Mouse (Mus musculus) thymus, adult 2 months (tissue): ENCODE results near the gene Kcnq5. TPM values are rescaled to one million over a fixed set of nuclear protein-coding genes. Genes with fewer than 3 reads are reported as not detected.
"Not testable (repeated sequence)": the region's sequence is repeated elsewhere in the genome, so short reads cannot be mapped to it uniquely, and the experiment has no call there.

Experiments
- DNase-seq: peaks from one replicate; pipeline ENCODE4 v3.0.0; 2021
- H3K27ac ChIP-seq: fragments of 200-500 bp; 2 replicates; pipeline ENCODE4 v1.5.1; 2012; ENCODE audit warnings: low read length, control low read depth; ENCODE audit not compliant: control insufficient read depth, insufficient read depth
- H3K27me3 ChIP-seq: fragments of 200-500 bp; 2 replicates; pipeline ENCODE4 v1.6.1; 2012; ENCODE audit warnings: mild to moderate bottlenecking, low read length, moderate library complexity, mixed read lengths; ENCODE audit not compliant: control insufficient read depth, insufficient read depth
- H3K36me3 ChIP-seq: fragments of 200-500 bp; 2 replicates; pipeline ENCODE4 v1.6.1; 2012; ENCODE audit warnings: mild to moderate bottlenecking, low read length, moderate library complexity; ENCODE audit not compliant: control insufficient read depth, insufficient read depth
- H3K4me1 ChIP-seq: fragments of 200-500 bp; replicated peaks from 2 replicates; pipeline ENCODE4 v1.6.1; 2012; ENCODE audit warnings: low read length; ENCODE audit not compliant: control insufficient read depth, insufficient read depth
- H3K4me3 ChIP-seq: fragments of 200-500 bp; 2 replicates; pipeline ENCODE4 v1.5.1; 2012; ENCODE audit warnings: mild to moderate bottlenecking, low read length, control low read depth, moderate library complexity; ENCODE audit not compliant: control insufficient read depth, insufficient read depth
- CTCF ChIP-seq: fragments of 200-500 bp; IDR thresholded peaks from 2 replicates; pipeline ENCODE4 v1.5.1; 2012; ENCODE audit warnings: mild to moderate bottlenecking, control low read depth, low read length, moderate library complexity, borderline replicate concordance; ENCODE audit not compliant: control insufficient read depth, poor library complexity, insufficient read depth; ENCODE audit errors: extremely low read depth
- POLR2A ChIP-seq: fragments of 200-500 bp; IDR thresholded peaks from 2 replicates; pipeline ENCODE4 v1.6.1; 2012; ENCODE audit warnings: mild to moderate bottlenecking, low read length, control low read depth, moderate library complexity; ENCODE audit not compliant: control insufficient read depth, poor library complexity, insufficient read depth; ENCODE audit errors: extremely low read depth
- WGBS: fragments of 180-500 bp; shearing (Covaris S2); methylation state at CpG from one replicate; pipeline ENCODE4 v1.1.7; 2018; 5-methylcytosine and 5-hydroxymethylcytosine counted together
- polyA plus RNA-seq: library from polyadenylated mRNA; depleted of rRNA; stranded (reverse); fragments of >200 nt; gene quantifications from 2 replicates; pipeline ENCODE4 v1.2.3, GENCODE M21; 2012

Kcnq5 gene
- polyA plus RNA-seq, 1 experiment, result 0.62 TPM

DNA sequence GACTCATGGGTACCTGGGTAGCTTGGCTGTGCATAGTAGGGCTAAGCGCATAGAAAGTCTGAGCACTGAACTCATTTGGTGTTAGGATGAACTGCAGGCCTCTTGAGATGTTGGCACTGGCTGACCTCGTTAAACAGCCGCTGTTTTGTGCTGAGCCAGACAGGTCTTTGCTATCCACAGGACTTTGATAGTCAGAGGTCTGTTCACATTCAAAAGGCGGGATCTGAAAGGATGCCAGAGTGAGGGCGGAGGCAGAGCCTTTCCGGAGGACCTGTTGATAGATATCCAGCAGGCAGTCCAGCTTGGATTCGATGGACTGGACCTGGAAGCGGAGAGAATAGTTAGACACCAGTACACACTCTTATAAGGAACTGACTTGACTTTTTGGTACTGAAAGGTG is 558.9 kb downstream of the Kcnq5 start:
- Histone ChIP-seq H3K27ac (no peak overlapping the region), H3K36me3 (no peaks in the 10 kb centered on the region), H3K27me3 (no peaks in the 10 kb centered on the region), H3K4me3 (no peak overlapping the region), H3K4me1 (no peaks in the 10 kb centered on the region)
- 96% methylated on average over 8 of the region's 8 CpGs for WGBS
- TF ChIP-seq POLR2A, result no peak
- TF ChIP-seq CTCF, result no peak
- no peak for DNase-seq

DNA sequence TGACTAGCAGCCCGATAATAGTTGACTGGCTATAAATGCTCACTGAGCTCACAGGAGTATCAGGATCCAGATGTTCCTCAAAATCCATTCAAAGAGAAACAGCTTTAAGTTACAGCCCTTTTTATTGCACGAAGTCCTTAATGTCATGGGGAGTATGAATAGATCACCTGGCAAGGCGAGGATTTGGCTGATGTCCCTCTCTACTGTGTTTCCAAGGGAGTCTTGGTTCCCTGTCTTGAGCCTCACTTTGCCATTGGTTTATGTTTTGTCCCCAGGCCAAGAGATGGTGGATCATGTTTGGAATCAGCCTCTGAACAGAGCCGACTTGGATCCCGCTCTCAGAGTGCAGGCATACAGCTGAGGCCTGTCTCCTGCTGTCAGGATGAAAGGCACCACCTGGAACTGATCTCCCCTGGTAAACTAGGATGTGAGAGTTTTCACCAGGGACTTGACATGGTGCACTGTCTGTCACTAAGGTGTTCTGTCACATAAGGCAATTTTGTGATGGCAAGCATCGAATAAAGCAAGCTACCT is 570.5 kb downstream of the Kcnq5 start:
- DNase-seq, result no peak
- TF ChIP-seq POLR2A (no peak), CTCF (no peak)
- Histone ChIP-seq H3K36me3 (no peaks in the 10 kb centered on the region), H3K4me1 (no peaks in the 10 kb centered on the region), H3K27me3 (no peaks in the 10 kb centered on the region), H3K27ac (no peak overlapping the region), H3K4me3 (no peak overlapping the region)
- WGBS, result 93% methylated on average over 6 of the region's 6 CpGs

DNA sequence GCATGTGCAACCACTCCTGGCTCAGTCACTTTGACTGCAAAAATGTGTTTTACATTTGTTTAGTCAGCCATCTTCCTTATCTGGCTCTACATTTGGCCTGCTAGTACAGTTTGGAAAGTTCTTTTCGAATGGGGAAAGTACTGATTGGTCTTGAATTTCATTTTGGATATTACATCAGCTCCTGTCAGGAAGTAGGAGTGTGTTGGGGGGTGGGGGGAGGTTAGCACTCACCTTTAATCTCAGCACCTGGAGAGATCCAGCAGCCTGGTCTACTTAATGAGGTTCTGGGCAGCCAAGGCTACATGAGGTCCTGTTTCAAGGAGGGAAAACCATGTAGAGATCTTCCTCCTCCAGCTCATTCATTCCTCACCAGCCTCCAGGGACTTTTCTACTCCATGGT is 578.5 kb downstream of the Kcnq5 start, which contains the start of gene Khdc1b:
Khdc1b (plus strand) TSS at position 301 of the 400 bp plus-strand sequence.
- H3K4me3 ChIP-seq, result no peak within 1 kb of the TSS
- H3K27ac ChIP-seq, result no peak within 1 kb of the TSS
- WGBS, result 94% methylated on average over 1 of the region's 1 CpGs
- DNase-seq, result no peak
- no peaks in the 10 kb centered on the region for H3K27me3 ChIP-seq
- no peak for TF ChIP-seq POLR2A
- no peak for TF ChIP-seq CTCF
- no peaks in the 10 kb centered on the region for H3K4me1 ChIP-seq
- no peaks in the 10 kb centered on the region for H3K36me3 ChIP-seq

DNA sequence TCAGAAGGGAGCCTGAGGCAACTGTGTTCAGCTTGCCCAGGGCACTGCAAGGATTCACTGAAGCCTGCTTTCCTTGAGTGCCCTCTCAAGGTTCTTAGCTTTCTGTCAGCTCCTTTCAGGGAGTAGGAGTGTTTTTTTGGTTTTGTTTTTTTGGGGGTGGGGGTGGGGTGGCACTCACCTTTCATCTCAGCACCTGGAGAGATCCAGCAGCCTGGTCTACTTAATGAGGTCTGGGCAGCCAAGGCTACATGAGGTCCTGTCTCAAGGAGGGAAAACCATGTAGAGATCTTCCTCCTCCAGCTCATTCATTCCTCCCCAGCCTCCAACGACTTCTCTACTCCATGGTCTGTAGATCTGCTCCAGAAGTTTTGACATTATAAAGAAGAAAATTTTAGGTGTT is 593.7 kb downstream of the Kcnq5 start, which contains the start of gene Khdc1c:
Khdc1c (plus strand) TSS at position 301 of the 400 bp plus-strand sequence.
- H3K36me3 ChIP-seq, H3K4me1 ChIP-seq, DNase-seq, H3K4me3 ChIP-seq, H3K27me3 ChIP-seq, H3K27ac ChIP-seq: not testable (repeated sequence)
- WGBS, result 82% methylated on average over 1 of the region's 1 CpGs

DNA sequence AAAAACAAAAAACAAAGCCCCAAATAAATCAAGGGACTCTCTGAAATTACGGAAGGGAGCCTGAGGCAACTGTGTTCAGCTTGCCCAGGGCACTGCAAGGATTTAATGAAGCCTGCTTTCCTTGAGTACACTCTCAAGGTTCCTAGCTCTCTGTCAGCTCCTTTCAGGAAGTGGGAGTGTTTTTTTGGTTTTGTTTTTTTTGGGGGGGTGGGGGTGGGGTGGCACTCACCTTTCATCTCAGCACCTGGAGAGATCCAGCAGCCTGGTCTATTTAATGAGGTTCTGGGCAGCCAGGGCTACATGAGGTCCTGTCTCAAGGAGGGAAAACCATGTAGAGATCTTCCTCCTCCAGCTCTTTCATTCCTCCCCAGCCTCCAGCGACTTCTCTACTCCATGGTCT is 612.4 kb downstream of the Kcnq5 start, which contains the start of gene Khdc1a:
Khdc1a (plus strand) TSS at position 301 of the 400 bp plus-strand sequence.
- no peaks in the 10 kb centered on the region for H3K27me3 ChIP-seq
- no peak for TF ChIP-seq CTCF
- TF ChIP-seq POLR2A, result no peak
- no peak within 1 kb of the TSS for H3K27ac ChIP-seq
- no peak within 1 kb of the TSS for H3K4me3 ChIP-seq
- 62% methylated on average over 2 of the region's 2 CpGs for WGBS
- peaks cover 4% of the 10 kb centered on the region; the same call in 1 of the 2 replicates for H3K4me1 ChIP-seq
- H3K36me3 ChIP-seq, result no peaks in the 10 kb centered on the region
- DNase-seq, result no peak
